Mouse (Mus musculus): ENCODE measurements around the gene Brix1. TPM values are rescaled to one million over a fixed set of nuclear protein-coding genes. Genes with fewer than 3 reads are reported as not detected.
"Not testable (repeated sequence)": the region's sequence is repeated elsewhere in the genome, so short reads cannot be mapped to it uniquely, and the experiment has no call there.

The Brix1 gene
- 122 and 139 TPM in 2 replicates for polyA plus RNA-seq (2016; fragmentation: Nextera tagmentation; extraction: Ambion mirVana)

DNA sequence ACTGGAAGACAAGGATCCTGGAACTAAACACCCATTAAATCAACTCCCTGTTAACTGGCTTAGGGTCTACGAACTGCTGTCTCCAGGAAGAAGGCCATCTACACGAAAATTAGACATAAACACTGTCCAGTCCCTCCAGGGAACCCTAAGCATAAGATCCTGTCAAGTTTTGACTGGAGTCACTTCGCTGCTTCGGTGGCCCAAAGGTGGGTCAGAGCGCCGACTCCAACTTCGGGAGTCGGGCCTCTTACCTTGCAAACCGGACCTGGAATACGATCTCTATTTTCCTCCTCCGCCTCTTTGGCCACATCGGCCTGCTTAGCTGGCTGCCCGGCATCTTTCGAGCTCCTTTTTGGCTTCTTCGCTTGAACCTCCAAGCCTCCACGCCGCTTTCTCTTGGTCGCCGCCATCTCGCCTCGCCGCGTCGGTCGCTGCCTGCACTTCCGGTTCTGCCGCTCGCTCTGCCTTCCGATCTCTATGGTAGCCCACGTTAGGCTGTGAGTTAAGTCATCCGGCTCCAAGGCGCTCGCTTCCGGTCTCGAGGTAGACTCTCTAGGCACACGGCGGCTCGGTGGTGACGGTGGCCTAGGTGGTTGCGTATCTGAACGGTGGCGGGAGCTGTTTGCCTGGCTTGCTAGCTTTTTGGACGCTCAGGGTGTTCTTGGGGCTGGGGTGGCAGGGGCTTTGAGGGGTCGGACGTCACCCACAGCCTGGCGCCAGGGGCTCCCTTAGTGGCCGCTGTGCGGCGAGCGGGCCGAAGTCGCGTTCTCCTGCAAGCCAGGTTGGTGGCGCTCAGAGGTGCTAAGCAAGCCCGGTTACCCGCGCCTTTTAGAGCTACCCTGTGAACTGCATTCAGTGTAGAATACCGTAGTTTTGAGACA lies at the start of gene Brix1, which contains the start of gene Rad1:
Gene Brix1, minus strand, starts transcription at position 464 of the 881 bp plus-strand sequence.
Gene Rad1, plus strand, starts transcription at position 535 of the 881 bp plus-strand sequence.
- Histone ChIP-seq H3K9me3 (replicated peaks) (no peaks in the 10 kb centered on the region), H3K4me1 (peaks cover 22% of the 10 kb centered on the region), H3K4me3 (peak within 1 kb of the TSS; percentile 84), H3K27ac (replicated peaks) (peak within 1 kb of the TSS; percentile 91), H3K27me3 (ENCODE audit: low read depth, poor library complexity, severe bottlenecking) (no peaks in the 10 kb centered on the region), H3K36me3 (peaks cover 60% of the 10 kb centered on the region)
- under 1% methylated on average over 58 of the region's 58 CpGs for WGBS
- peak; percentile 93 for DNase-seq (ENCODE audit: low spot score)

DNA sequence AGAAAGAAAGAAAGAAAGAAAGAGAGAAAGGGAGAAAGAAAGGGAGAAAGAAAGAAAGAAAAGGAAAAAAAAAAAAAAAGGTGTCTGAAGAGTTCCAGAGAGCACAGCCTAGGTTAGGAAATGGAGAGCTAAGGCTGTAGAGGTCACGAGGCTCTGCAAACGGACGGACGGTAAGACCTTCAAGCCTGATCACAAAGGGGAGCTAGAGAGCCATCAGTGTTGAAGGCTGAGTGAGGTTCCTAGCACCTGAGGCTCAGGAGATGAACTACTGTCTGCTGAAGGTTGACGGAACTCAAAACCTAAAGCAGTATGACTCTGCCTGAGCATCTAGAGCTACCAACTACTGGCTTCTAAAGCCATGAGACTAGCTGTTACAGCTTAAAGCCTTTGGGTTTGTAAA lies 48.8 kb upstream of the Brix1 start:
- 91% methylated on average over 5 of the region's 5 CpGs for WGBS
- no peak for DNase-seq (ENCODE audit: low spot score)
- Histone ChIP-seq H3K36me3 (no peaks in the 10 kb centered on the region), H3K27me3 (ENCODE audit: low read depth, poor library complexity, severe bottlenecking) (no peaks in the 10 kb centered on the region), H3K4me3 (no peak overlapping the region), H3K9me3 (replicated peaks) (no peaks in the 10 kb centered on the region), H3K4me1 (peaks cover 5% of the 10 kb centered on the region; the same call in 1 of the 2 replicates), H3K27ac (replicated peaks) (no peak overlapping the region)

DNA sequence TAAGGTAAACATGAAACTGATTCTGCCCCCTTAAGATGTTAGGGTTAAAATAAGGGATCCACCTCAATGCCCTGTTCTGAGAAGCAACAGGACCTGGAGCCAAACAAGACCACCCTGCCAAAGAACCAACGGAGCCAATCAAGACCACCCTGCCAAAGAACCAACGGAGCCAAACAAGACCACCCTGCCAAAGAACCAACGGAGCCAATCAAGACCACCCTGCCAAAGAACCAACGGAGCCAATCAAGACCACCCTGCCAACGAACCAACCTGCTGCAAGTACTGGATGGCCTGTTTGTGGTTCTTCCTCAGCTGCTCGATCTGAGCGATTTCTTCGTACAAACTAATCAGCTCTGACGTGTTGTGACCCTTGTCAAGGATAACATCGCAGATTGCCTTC lies 47.6 kb upstream of the Brix1 start:
- H3K27ac ChIP-seq (replicated peaks); H3K4me3 ChIP-seq; H3K36me3 ChIP-seq; H3K9me3 ChIP-seq (replicated peaks); DNase-seq (ENCODE audit: low spot score); H3K27me3 ChIP-seq (ENCODE audit: low read depth, poor library complexity, severe bottlenecking); H3K4me1 ChIP-seq: not testable (repeated sequence)
- 88% methylated on average over 10 of the region's 10 CpGs for WGBS

DNA sequence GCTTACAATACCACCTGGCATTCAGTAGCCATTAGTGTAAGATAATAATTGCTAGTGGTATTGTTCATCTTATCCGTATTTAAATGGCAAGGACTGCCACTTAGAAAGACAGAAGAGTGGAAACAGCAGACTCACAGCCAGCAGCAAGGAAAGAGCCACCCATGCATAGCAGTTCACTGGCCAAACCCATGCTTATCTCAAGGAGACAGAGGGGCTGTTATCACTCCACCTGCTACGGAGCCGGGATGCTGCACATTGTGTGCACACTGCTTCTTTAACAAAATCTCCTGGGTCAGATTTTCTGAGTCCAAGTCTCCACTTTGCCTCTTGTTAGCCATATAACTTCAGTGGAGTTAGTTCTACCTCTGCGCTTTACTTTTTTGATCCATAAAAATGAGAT lies 45.6 kb upstream of the Brix1 start:
- H3K27me3 ChIP-seq (ENCODE audit: low read depth, poor library complexity, severe bottlenecking) = no peaks in the 10 kb centered on the region
- 85% methylated on average over 4 of the region's 4 CpGs for WGBS
- no peak for DNase-seq (ENCODE audit: low spot score)
- no peaks in the 10 kb centered on the region for H3K9me3 ChIP-seq (replicated peaks)
- no peak overlapping the region for H3K4me3 ChIP-seq
- H3K4me1 ChIP-seq = peaks cover 5% of the 10 kb centered on the region; the same call in 1 of the 2 replicates
- no peaks in the 10 kb centered on the region for H3K36me3 ChIP-seq
- H3K27ac ChIP-seq (replicated peaks) = no peak overlapping the region

DNA sequence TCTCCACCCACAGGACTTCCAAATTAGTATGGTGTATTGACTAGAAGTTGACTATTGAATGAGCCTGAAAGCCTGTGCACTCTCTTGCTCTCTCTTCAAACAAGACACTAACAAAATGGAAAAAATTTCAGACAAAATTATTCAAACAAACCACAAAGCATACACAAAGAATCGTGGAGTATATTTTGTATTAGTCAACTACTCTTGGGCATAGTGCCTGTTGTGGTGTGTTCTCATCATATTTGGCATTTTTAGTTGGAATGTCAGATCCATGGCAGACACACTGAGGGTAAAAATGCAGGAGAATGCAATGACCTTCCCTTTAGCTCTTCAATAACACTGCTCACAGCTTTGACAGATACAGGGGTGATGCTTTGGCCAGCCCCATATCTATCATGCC lies 40.1 kb upstream of the Brix1 start:
- Histone ChIP-seq H3K36me3 (no peaks in the 10 kb centered on the region), H3K4me3 (no peak overlapping the region), H3K4me1 (peaks cover 3% of the 10 kb centered on the region; the same call in 1 of the 2 replicates), H3K27ac (replicated peaks) (no peak overlapping the region), H3K9me3 (replicated peaks) (no peaks in the 10 kb centered on the region), H3K27me3 (ENCODE audit: low read depth, poor library complexity, severe bottlenecking) (no peaks in the 10 kb centered on the region)
- DNase-seq (ENCODE audit: low spot score) = no peak
- WGBS = 84% methylated on average over 1 of the region's 1 CpGs

DNA sequence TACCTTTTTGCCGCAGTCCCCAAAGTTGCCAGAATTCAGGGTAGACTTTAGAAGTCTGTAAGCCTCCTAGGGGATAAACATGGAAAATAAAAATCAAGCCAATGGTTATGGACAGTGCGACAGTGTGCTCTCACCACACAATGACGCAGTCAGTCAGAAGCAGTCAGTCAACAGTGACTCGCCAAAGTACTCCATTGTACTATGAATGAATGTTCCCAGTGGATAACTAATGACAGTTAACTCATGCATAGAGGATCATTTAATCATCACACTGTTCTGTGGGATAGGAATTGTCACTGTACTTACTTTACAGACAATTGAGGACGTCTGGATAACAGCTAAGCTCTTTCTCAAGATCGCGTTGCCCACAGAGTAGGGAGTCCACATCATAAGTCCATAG lies 29.4 kb upstream of the Brix1 start:
- Histone ChIP-seq H3K4me3 (no peak overlapping the region), H3K36me3 (no peaks in the 10 kb centered on the region), H3K27ac (replicated peaks) (no peak overlapping the region), H3K27me3 (ENCODE audit: low read depth, poor library complexity, severe bottlenecking) (no peaks in the 10 kb centered on the region), H3K4me1 (no peaks in the 10 kb centered on the region), H3K9me3 (replicated peaks) (no peaks in the 10 kb centered on the region)
- no peak for DNase-seq (ENCODE audit: low spot score)
- 90% methylated on average over 7 of the region's 7 CpGs for WGBS

DNA sequence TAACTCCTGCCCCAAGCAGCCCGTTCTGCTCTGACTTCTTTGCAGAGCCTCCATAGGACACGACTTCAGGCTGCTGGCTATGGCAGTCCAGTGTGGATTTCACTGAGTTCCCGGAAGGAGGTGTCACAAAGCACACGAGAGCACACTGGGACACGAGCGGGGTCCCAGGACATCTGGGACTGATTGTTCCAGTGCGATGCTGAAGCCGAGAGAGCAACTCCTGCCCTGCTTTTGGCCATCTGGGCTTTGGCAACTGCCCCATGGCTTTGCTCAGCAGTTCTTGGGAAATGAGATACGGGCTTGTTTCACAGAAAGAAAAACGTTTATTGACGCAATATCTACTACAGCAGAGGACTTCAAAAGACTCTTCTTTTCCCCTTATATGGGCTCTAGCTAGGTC lies 20.4 kb upstream of the Brix1 start:
- no peak overlapping the region for H3K27ac ChIP-seq (replicated peaks)
- no peaks in the 10 kb centered on the region for H3K36me3 ChIP-seq
- WGBS = 78% methylated on average over 11 of the region's 11 CpGs
- DNase-seq (ENCODE audit: low spot score) = no peak
- no peaks in the 10 kb centered on the region for H3K4me1 ChIP-seq
- no peak overlapping the region for H3K4me3 ChIP-seq
- H3K27me3 ChIP-seq (ENCODE audit: low read depth, poor library complexity, severe bottlenecking) = no peaks in the 10 kb centered on the region
- H3K9me3 ChIP-seq (replicated peaks) = no peaks in the 10 kb centered on the region

DNA sequence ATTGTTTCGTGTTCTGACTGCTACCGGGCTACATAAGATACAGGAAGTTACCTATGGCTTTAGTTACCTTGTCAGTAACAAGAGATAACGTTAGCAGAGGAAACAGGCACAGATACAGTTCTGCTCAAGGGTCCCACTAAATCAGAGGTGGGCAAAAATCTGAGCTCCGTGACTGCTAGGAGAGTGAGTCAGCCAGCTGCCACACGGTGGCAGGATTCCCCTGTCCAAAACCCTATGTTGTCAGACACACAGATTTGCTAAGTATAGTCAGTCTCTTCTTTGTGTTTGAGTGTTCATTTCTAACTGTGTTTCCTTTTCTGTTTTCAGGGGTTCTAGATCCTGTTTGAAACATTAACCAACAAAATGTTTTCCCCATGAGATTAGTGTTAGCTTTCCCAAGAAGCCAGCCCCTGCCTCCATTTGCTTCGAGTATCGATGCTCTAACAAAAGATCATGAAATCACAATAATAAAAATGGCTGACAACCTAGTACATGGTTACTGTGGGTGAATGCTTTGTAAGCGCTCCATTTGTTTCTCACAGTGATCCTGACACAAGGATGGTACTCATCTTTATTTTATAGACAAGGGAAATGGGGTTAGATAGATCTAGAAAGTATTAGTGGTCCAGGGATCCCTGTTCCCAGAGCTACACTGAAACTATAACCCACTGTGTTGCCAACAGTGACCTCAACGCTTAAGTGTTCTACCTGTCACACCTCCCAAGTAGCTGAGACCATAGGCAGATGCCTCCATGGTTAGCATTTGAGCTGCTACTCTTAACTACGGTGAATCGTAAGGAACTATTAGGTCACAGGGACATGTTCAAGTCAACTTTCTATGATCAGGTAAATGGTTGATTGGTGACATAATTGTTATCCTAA lies 15.3 kb upstream of the Brix1 start:
- DNase-seq (ENCODE audit: low spot score) = peak; percentile 65
- WGBS = 61% methylated on average over 11 of the region's 11 CpGs
- H3K9me3 ChIP-seq (replicated peaks) = no peaks in the 10 kb centered on the region
- H3K27me3 ChIP-seq (ENCODE audit: low read depth, poor library complexity, severe bottlenecking) = no peaks in the 10 kb centered on the region
- 0 out of 2 replicates have a peak overlapping the region, but pooled peaks have one; percentile 13 for H3K27ac ChIP-seq (replicated peaks)
- no peaks in the 10 kb centered on the region for H3K4me1 ChIP-seq
- H3K4me3 ChIP-seq = no peak overlapping the region
- peaks cover 4% of the 10 kb centered on the region for H3K36me3 ChIP-seq

DNA sequence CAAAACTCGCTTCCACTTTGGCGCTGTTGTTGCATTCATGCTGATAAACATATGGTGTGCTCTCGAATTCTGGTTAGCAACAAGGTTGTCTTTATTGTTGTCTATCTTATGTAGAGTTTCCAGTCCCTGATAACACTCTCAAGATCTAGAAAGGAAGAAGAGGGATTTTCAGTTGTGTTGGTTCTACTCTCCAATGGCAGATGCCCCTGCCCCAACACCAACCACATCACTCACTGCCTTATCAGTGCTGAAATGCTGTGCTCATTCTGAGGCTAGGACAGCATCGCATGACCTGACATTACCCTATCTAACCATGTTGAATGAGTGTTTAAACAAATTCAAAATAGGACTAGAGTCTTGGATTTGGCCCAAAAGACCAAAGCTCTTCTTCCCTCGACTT lies 14.3 kb upstream of the Brix1 start:
- Histone ChIP-seq H3K27me3 (ENCODE audit: low read depth, poor library complexity, severe bottlenecking) (no peaks in the 10 kb centered on the region), H3K4me1 (no peaks in the 10 kb centered on the region), H3K9me3 (replicated peaks) (no peaks in the 10 kb centered on the region), H3K4me3 (no peak overlapping the region), H3K36me3 (peaks cover 13% of the 10 kb centered on the region), H3K27ac (replicated peaks) (no peak overlapping the region)
- DNase-seq (ENCODE audit: low spot score) = no peak
- 86% methylated on average over 5 of the region's 5 CpGs for WGBS

DNA sequence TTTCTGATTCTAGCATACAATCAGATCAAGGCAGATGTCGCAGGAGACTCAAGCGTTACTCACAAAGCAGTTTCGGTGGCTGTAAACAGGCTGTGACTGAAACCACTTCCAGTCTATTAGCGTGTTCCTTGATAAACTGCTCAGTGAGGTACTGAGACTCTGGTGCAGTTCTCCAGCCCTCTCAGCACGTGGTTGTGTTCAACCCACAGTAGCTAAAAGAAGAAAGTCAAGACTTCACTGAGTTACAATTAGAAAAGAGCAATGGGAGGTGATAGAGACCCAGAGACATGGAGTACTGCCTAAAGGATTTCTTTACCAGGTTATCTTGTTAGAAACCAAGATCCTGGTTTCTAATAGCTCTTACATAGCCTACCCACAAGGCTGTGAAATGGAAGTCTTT lies 13.8 kb upstream of the Brix1 start:
- WGBS = 80% methylated on average over 5 of the region's 5 CpGs
- H3K27ac ChIP-seq (replicated peaks) = no peak overlapping the region
- H3K9me3 ChIP-seq (replicated peaks) = no peaks in the 10 kb centered on the region
- H3K4me1 ChIP-seq = no peaks in the 10 kb centered on the region
- H3K4me3 ChIP-seq = no peak overlapping the region
- H3K36me3 ChIP-seq = peaks cover 17% of the 10 kb centered on the region
- DNase-seq (ENCODE audit: low spot score) = no peak
- no peaks in the 10 kb centered on the region for H3K27me3 ChIP-seq (ENCODE audit: low read depth, poor library complexity, severe bottlenecking)

DNA sequence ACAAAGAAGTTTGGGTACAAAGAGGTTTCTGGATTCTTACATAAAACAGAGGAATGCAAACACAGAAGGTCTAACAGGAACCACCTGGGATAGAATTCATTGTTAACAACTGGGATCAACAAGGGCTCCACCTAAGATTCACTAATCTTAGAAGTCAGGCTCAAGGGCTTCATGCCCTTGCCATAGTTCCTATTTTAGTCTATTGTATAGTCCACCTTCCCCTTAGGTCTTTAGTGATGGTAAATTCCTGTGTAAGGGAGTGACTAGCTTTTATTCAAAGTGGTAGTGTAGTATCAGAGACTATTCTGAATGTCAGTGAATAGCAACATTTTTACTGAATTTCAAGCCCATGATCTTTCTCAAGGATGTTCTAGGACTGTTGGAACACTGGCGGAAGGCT lies 10.9 kb upstream of the Brix1 start:
- WGBS = 94% methylated on average over 1 of the region's 1 CpGs

DNA sequence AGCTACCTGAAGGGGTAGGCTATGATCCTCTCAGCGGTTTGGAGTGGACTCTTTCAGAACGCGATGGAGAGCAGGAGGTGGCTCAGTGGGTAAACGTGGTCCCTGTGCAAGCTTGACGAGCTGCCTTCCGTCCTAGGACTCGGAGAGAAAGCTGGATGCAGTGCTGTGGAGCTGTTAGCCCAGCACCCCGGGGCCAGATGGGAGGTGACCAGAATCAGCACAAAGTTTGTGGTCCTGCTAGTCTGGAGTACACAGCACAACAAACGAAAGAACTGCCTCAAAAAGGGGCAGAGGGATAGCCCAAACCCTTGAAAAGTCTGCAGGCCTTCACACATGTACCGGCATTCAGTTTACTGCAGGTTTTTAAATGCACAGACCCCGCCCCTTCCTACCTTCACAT lies 10.2 kb upstream of the Brix1 start:
- WGBS = 94% methylated on average over 11 of the region's 11 CpGs
- Histone ChIP-seq H3K9me3 (replicated peaks) (no peaks in the 10 kb centered on the region), H3K27ac (replicated peaks) (no peak overlapping the region), H3K4me1 (no peaks in the 10 kb centered on the region), H3K36me3 (peaks cover 50% of the 10 kb centered on the region), H3K27me3 (ENCODE audit: low read depth, poor library complexity, severe bottlenecking) (no peaks in the 10 kb centered on the region), H3K4me3 (no peak overlapping the region)
- DNase-seq (ENCODE audit: low spot score) = no peak

More for the DNA sequence above, 10.9 kb upstream of the Brix1 start:
- H3K4me1 ChIP-seq; H3K27ac ChIP-seq (replicated peaks); DNase-seq (ENCODE audit: low spot score); H3K9me3 ChIP-seq (replicated peaks); H3K27me3 ChIP-seq (ENCODE audit: low read depth, poor library complexity, severe bottlenecking); H3K4me3 ChIP-seq: not testable (repeated sequence)
- H3K36me3 ChIP-seq = peaks cover 45% of the 10 kb centered on the region
